Mouse (Mus musculus): ENCODE measurements around the gene Nup62.

DNA sequence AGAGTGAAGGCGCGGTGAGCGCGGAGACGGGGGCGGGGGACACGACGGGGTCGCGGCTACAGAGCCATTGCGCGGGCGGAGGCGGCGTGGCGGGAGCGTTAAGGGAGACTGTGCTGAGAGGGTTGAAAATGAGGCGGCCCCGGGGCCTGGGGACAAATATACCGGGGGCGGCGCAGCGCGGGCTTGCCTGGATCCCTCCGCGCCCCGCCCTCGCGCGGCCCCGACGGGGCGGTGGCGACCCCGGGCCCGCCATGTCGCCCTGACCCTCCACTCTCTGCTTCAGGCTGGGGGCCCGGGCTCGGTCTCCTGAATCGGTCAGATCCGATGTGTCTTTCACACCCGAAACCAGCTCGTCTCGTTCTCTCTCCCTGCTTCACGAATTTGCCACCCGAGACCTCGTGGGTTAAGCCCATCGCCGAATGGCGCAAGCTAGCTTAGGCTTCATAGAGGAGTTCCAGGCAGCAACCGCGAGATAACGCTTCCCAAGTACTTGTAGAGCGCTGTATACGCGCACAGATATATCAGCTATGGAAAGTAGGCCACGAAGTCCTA lies 658 bp downstream of the Nup62 start, which contains the start of gene Atf5:
- TF ChIP-seq GATA1 (IDR thresholded peaks at IDR 0.05; ENCODE audit: low read length) (0 out of 2 replicates have a peak, but pooled peaks have one; percentile 9), TAL1 (IDR thresholded peaks at IDR 0.05; ENCODE audit: low read length) (no peak)
